Mouse (Mus musculus) forebrain, embryonic 11.5 days (tissue): ENCODE results near the gene Tph1. TPM values are rescaled to one million over a fixed set of nuclear protein-coding genes. Genes with fewer than 3 reads are reported as not detected.

ENCODE experiments used
- ATAC-seq: fragments of 200-750 bp; cut with Nextera tagmentation; replicated peaks from 2 replicates; pipeline ENCODE4 v1.8.0; 2017; ENCODE audit warnings: moderate TSS enrichment; ENCODE audit not compliant: low FRiP score
- DNase-seq: peaks from one replicate; pipeline ENCODE4 v3.0.0-alpha.2; 2017; ENCODE audit warnings: low spot score
- H3K27ac ChIP-seq: fragments of 300-500 bp; sonication (generic); 2 replicates; pipeline ENCODE4 v1.5.1; 2014; ENCODE audit warnings: low read depth, low read length
- H3K27me3 ChIP-seq: fragments of 300-500 bp; sonication (generic); 2 replicates; pipeline ENCODE4 v1.6.1; 2014; ENCODE audit warnings: mild to moderate bottlenecking, low read length, mixed read lengths; ENCODE audit not compliant: control insufficient read depth, insufficient read depth
- H3K36me3 ChIP-seq: fragments of 300-500 bp; sonication (generic); 2 replicates; pipeline ENCODE4 v1.6.1; 2014; ENCODE audit warnings: mild to moderate bottlenecking, low read length, moderate library complexity, mixed read lengths; ENCODE audit not compliant: control insufficient read depth, insufficient read depth
- H3K4me1 ChIP-seq: fragments of 300-500 bp; sonication (generic); replicated peaks from 2 replicates; pipeline ENCODE4 v1.6.1; 2014; ENCODE audit warnings: low read length, mixed read lengths; ENCODE audit not compliant: control insufficient read depth, insufficient read depth
- H3K4me2 ChIP-seq: fragments of 300-500 bp; sonication (generic); 2 replicates; pipeline ENCODE4 v1.6.1; 2014; ENCODE audit warnings: low read depth, mild to moderate bottlenecking, low read length, moderate library complexity, mixed read lengths; ENCODE audit not compliant: severe bottlenecking
- H3K4me3 ChIP-seq: fragments of 300-500 bp; sonication (generic); 2 replicates; pipeline ENCODE4 v1.5.1; 2014; ENCODE audit warnings: low read depth, low read length
- H3K9ac ChIP-seq: fragments of 300-500 bp; sonication (generic); 2 replicates; pipeline ENCODE4 v1.6.1; 2014; ENCODE audit warnings: low read length
- H3K9me3 ChIP-seq: fragments of 300-500 bp; sonication (generic); 2 replicates; pipeline ENCODE4 v1.6.1; 2016; ENCODE audit warnings: low read length, mixed read lengths; ENCODE audit not compliant: control insufficient read depth
- WGBS: fragments of 180-500 bp; shearing (Covaris S2); extraction: QIAGEN DNeasy Blood & Tissue Kit; methylation state at CpG from one replicate; pipeline ENCODE4 v1.1.7; 2014; 5-methylcytosine and 5-hydroxymethylcytosine counted together
- polyA plus RNA-seq: library from polyadenylated mRNA; unstranded; fragments of >200 nt; fragmentation: Nextera tagmentation; extraction: Ambion mirVana; gene quantifications from 2 replicates; pipeline ENCODE4 v1.2.1, GENCODE M21; 2014

Tph1 gene
- polyA plus RNA-seq, 1 experiment from 2014 or later: 0.13 TPM

- H3K9ac ChIP-seq: no peak overlapping the region; the same call in 1 of the 2 replicates
- ATAC-seq (no peak), DNase-seq (peak; percentile 57)
- no peaks in the 10 kb centered on the region for H3K27me3 ChIP-seq
- no peaks in the 10 kb centered on the region for H3K9me3 ChIP-seq
- H3K36me3 ChIP-seq: no peaks in the 10 kb centered on the region
- H3K4me3 ChIP-seq: no peak overlapping the region
- WGBS: 64% methylated on average over 5 of the region's 5 CpGs
- no peak overlapping the region for H3K4me2 ChIP-seq
- H3K27ac ChIP-seq: 0 out of 2 replicates have a peak overlapping the region, but pooled peaks have one; percentile 31
- H3K4me1 ChIP-seq: peaks cover 7% of the 10 kb centered on the region; the same call in 1 of the 2 replicates
These were observed 71.2 kb downstream of the Tph1 start for GRCm38 (mm10) chr7:46601097-46601496.

- no peak overlapping the region for H3K9ac ChIP-seq
- no peak overlapping the region for H3K27ac ChIP-seq
- no peak overlapping the region for H3K4me3 ChIP-seq
- no peak for DNase-seq
- H3K4me2 ChIP-seq: no peak overlapping the region
- ATAC-seq: no peak
- no peaks in the 10 kb centered on the region for H3K27me3 ChIP-seq
- no peaks in the 10 kb centered on the region for H3K36me3 ChIP-seq
- 94% methylated on average over 2 of the region's 2 CpGs for WGBS
- H3K9me3 ChIP-seq: no peaks in the 10 kb centered on the region
- H3K4me1 ChIP-seq: peaks cover 7% of the 10 kb centered on the region; the same call in 1 of the 2 replicates
These were observed 75.3 kb downstream of the Tph1 start for GRCm38 (mm10) chr7:46597006-46597405.

Other genes starting within 250 kb of the Tph1 start
- gene Sergef, start 32.7 kb downstream of the Tph1 start, polyA plus RNA-seq: 17.6 and 18.7 TPM in 2 replicates
- 45.3 and 47.0 TPM in 2 replicates for gene Saal1, start 38.1 kb upstream of the Tph1 start, polyA plus RNA-seq
- not detected in 2 replicates for gene Saa3, start 43.2 kb upstream of the Tph1 start, polyA plus RNA-seq
- gene Saa4, start 60.1 kb upstream of the Tph1 start, polyA plus RNA-seq: not detected in 2 replicates
- gene Saa1, start 70.4 kb upstream of the Tph1 start, polyA plus RNA-seq: not detected in 2 replicates
- gene Saa2, start 79.3 kb upstream of the Tph1 start, polyA plus RNA-seq: not detected in 2 replicates
- gene Hps5, start 123.5 kb upstream of the Tph1 start, polyA plus RNA-seq: 18.3 and 23.7 TPM in 2 replicates
- gene Gtf2h1, start 123.6 kb upstream of the Tph1 start, polyA plus RNA-seq: 53.9 and 56.2 TPM in 2 replicates
- 2,020 and 2,118 TPM in 2 replicates for gene Ldha, start 168.9 kb upstream of the Tph1 start, polyA plus RNA-seq
- 0.13 TPM in 1 of 2 replicates, not detected in the other for gene Ldhc, start 188.7 kb upstream of the Tph1 start, polyA plus RNA-seq
- gene Tsg101, start 247.4 kb upstream of the Tph1 start, polyA plus RNA-seq: 311 and 322 TPM in 2 replicates